Mouse (Mus musculus): Measurements from ENCODE around the gene Zbtb44. TPM values are rescaled to one million over a fixed set of nuclear protein-coding genes. Genes with fewer than 3 reads are reported as not detected.
A peak's percentile ranks its signal among the peaks of the same experiment; 100 is the strongest.

Gene Zbtb44
- polyA plus RNA-seq (2014; fragmentation: Nextera tagmentation; extraction: Ambion mirVana), result 4.5 and 5.7 TPM in 2 replicates

- ATAC-seq (ENCODE audit: low FRiP score), result peak; percentile 90
- H3K36me3 ChIP-seq (ENCODE audit: control insufficient read depth, insufficient read depth, low read length), result no peaks in the 10 kb centered on the region
- H3K4me3 ChIP-seq (ENCODE audit: low read depth, low read length), result peak within 1 kb of the TSS; percentile 87
- peak within 1 kb of the TSS; percentile 76 for H3K4me2 ChIP-seq
- DNase-seq (ENCODE audit: low spot score, missing footprints), result peak; percentile 97
- no peaks in the 10 kb centered on the region for H3K9me3 ChIP-seq (ENCODE audit: control insufficient read depth, low read length)
- WGBS, result 0% methylated on average over 64 of the region's 79 CpGs
- H3K4me1 ChIP-seq (ENCODE audit: control insufficient read depth, insufficient read depth, low read length), result peaks cover 8% of the 10 kb centered on the region; the same call in 1 of the 2 replicates
- H3K9ac ChIP-seq (ENCODE audit: low read length), result peak within 1 kb of the TSS; percentile 95
- no peaks in the 10 kb centered on the region for H3K27me3 ChIP-seq (ENCODE audit: control insufficient read depth, insufficient read depth, low read length)
- peak within 1 kb of the TSS; percentile 97 for H3K27ac ChIP-seq (ENCODE audit: low read depth, low read length)
Measured at GRCm38 (mm10) chr9:31030532-31031413, at the start of gene Zbtb44. TSS of gene Zbtb44 (plus strand) at chr9:31030644.

- no peak overlapping the region for H3K9ac ChIP-seq (ENCODE audit: low read length)
- no peaks in the 10 kb centered on the region for H3K27me3 ChIP-seq (ENCODE audit: control insufficient read depth, insufficient read depth, low read length)
- H3K4me3 ChIP-seq (ENCODE audit: low read depth, low read length), result no peak overlapping the region
- no peak overlapping the region for H3K27ac ChIP-seq (ENCODE audit: low read depth, low read length)
- H3K36me3 ChIP-seq (ENCODE audit: control insufficient read depth, insufficient read depth, low read length), result no peaks in the 10 kb centered on the region
- no peaks in the 10 kb centered on the region for H3K9me3 ChIP-seq (ENCODE audit: control insufficient read depth, low read length)
- DNase-seq (ENCODE audit: low spot score, missing footprints), result no peak
- H3K4me2 ChIP-seq, result no peak overlapping the region
- no peaks in the 10 kb centered on the region for H3K4me1 ChIP-seq (ENCODE audit: control insufficient read depth, insufficient read depth, low read length)
- ATAC-seq (ENCODE audit: low FRiP score), result no peak
- WGBS, result 83% methylated on average over 6 of the region's 6 CpGs
Measured at GRCm38 (mm10) chr9:30985782-30986181, 44.7 kb upstream of the Zbtb44 start.

DNA sequence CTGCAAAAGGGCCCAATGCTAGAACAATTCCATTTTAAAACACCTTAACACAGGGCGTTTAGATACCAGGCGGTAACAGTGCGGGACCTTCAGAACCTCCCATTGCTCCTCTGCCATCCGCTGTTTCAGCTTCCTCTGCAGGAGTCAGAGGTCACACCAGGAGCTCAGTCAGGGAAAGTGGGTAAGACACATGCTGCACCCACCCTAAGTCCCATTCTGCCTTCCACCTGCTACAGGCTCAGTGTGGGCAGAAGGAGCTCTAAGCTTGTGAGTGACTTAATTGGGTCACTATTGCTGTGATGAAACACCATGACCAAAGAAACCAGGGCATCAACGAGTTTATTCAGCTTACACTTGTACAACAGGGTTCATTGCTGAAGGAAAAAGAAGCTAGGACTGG lies 37.3 kb upstream of the Zbtb44 start:
- Histone ChIP-seq H3K27ac (ENCODE audit: low read depth, low read length) (no peak overlapping the region), H3K4me1 (ENCODE audit: control insufficient read depth, insufficient read depth, low read length) (no peaks in the 10 kb centered on the region), H3K4me2 (no peak overlapping the region), H3K36me3 (ENCODE audit: control insufficient read depth, insufficient read depth, low read length) (no peaks in the 10 kb centered on the region), H3K4me3 (ENCODE audit: low read depth, low read length) (no peak overlapping the region), H3K27me3 (ENCODE audit: control insufficient read depth, insufficient read depth, low read length) (no peaks in the 10 kb centered on the region), H3K9me3 (ENCODE audit: control insufficient read depth, low read length) (no peaks in the 10 kb centered on the region), H3K9ac (ENCODE audit: low read length) (no peak overlapping the region)
- DNase-seq (ENCODE audit: low spot score, missing footprints) (no peak), ATAC-seq (ENCODE audit: low FRiP score) (no peak)
- 83% methylated on average over 5 of the region's 5 CpGs for WGBS

DNA sequence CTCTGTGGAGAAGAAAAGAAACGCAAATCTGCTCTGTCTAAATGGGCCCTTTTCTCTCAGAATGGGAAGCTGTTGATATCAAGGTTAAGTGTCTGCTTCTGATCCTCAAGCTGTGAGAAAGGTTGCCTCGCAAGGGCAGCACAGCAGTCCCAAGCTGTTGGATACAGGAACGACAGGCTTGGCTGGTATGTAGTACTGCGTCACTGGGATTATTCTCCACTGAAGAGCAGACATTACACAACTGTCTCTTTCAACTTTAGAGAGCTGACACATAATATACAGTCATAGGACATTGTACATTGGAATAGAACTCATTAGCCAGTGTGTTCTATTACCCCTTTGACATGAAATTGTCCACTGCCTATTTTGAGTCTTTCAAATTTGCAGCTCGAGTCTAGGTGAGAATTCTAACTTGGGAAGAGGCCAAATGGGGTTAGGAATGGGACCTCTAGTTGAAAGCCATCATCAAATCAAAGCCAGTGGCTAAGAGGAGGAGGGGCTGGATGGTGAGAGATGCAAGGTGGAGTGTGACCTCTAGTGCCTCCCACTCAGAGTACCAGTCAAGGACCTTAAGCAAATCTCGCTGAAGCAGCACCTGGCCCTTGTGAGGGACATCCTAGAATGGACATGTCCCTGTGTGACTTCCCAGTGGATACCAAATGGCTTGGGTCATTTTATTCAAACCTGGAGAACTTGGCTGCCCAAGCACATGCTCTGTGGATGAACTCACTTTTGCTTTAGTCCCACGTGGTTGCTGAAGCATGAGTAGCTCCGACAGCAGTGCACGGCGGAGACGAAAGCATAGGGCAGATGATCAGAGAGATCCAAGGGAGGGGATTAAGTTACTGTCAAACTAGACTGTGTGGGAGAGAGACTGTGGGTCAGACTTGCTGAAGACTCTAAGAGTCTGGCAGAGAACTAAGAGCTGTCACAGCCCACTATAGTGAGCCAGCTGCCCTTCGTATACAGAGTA lies 33.6 kb upstream of the Zbtb44 start:
- Histone ChIP-seq H3K4me2 (no peak overlapping the region), H3K9me3 (ENCODE audit: control insufficient read depth, low read length) (no peaks in the 10 kb centered on the region), H3K9ac (ENCODE audit: low read length) (no peak overlapping the region), H3K27me3 (ENCODE audit: control insufficient read depth, insufficient read depth, low read length) (no peaks in the 10 kb centered on the region), H3K27ac (ENCODE audit: low read depth, low read length) (no peak overlapping the region), H3K4me3 (ENCODE audit: low read depth, low read length) (no peak overlapping the region), H3K36me3 (ENCODE audit: control insufficient read depth, insufficient read depth, low read length) (no peaks in the 10 kb centered on the region), H3K4me1 (ENCODE audit: control insufficient read depth, insufficient read depth, low read length) (no peaks in the 10 kb centered on the region)
- WGBS, result 83% methylated on average over 12 of the region's 12 CpGs
- no peak for ATAC-seq (ENCODE audit: low FRiP score)
- DNase-seq (ENCODE audit: low spot score, missing footprints), result no peak

DNA sequence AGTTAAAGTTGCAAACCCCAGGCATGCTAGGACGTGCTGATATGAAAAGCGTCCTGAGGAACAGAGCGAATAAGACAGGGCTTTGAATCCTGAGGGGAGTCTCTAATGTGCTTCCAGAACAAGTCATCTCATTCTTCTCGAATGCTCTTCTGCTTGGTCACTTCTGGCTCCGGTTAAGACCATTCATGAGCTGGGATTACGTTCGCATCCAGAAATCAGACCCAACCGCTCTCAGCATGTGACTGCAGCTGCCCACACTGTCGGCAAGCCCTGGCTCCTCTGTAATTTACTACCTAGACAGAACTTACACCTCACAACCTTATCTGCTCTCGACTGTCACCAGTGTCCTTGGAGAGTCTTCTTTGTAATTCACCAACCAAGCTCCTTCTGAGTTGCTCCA lies 29.8 kb upstream of the Zbtb44 start:
- Histone ChIP-seq H3K27ac (ENCODE audit: low read depth, low read length) (no peak overlapping the region), H3K4me2 (no peak overlapping the region), H3K9ac (ENCODE audit: low read length) (no peak overlapping the region), H3K27me3 (ENCODE audit: control insufficient read depth, insufficient read depth, low read length) (no peaks in the 10 kb centered on the region), H3K4me3 (ENCODE audit: low read depth, low read length) (no peak overlapping the region), H3K4me1 (ENCODE audit: control insufficient read depth, insufficient read depth, low read length) (no peaks in the 10 kb centered on the region), H3K36me3 (ENCODE audit: control insufficient read depth, insufficient read depth, low read length) (no peaks in the 10 kb centered on the region), H3K9me3 (ENCODE audit: control insufficient read depth, low read length) (no peaks in the 10 kb centered on the region)
- WGBS, result 79% methylated on average over 10 of the region's 10 CpGs
- DNase-seq (ENCODE audit: low spot score, missing footprints), result no peak
- no peak for ATAC-seq (ENCODE audit: low FRiP score)

- ATAC-seq (ENCODE audit: low FRiP score) (no peak), DNase-seq (ENCODE audit: low spot score, missing footprints) (no peak)
- Histone ChIP-seq H3K4me3 (ENCODE audit: low read depth, low read length) (no peak overlapping the region), H3K9me3 (ENCODE audit: control insufficient read depth, low read length) (no peaks in the 10 kb centered on the region), H3K27ac (ENCODE audit: low read depth, low read length) (no peak overlapping the region), H3K4me2 (no peak overlapping the region), H3K27me3 (ENCODE audit: control insufficient read depth, insufficient read depth, low read length) (no peaks in the 10 kb centered on the region), H3K36me3 (ENCODE audit: control insufficient read depth, insufficient read depth, low read length) (no peaks in the 10 kb centered on the region), H3K4me1 (ENCODE audit: control insufficient read depth, insufficient read depth, low read length) (no peaks in the 10 kb centered on the region), H3K9ac (ENCODE audit: low read length) (no peak overlapping the region)
- WGBS, result 85% methylated on average over 4 of the region's 4 CpGs
Measured at GRCm38 (mm10) chr9:31002528-31002927, 27.9 kb upstream of the Zbtb44 start.

GRCm38 (mm10) chr9:31009334-31009733 lies 21.1 kb upstream of the Zbtb44 start:
- H3K27me3 ChIP-seq (ENCODE audit: control insufficient read depth, insufficient read depth, low read length), result no peaks in the 10 kb centered on the region
- H3K4me2 ChIP-seq, result no peak overlapping the region
- no peaks in the 10 kb centered on the region for H3K36me3 ChIP-seq (ENCODE audit: control insufficient read depth, insufficient read depth, low read length)
- no peak overlapping the region for H3K27ac ChIP-seq (ENCODE audit: low read depth, low read length)
- ATAC-seq (ENCODE audit: low FRiP score), result no peak
- H3K4me1 ChIP-seq (ENCODE audit: control insufficient read depth, insufficient read depth, low read length), result no peaks in the 10 kb centered on the region
- DNase-seq (ENCODE audit: low spot score, missing footprints), result no peak
- WGBS, result 91% methylated on average over 2 of the region's 2 CpGs
- H3K9me3 ChIP-seq (ENCODE audit: control insufficient read depth, low read length), result no peaks in the 10 kb centered on the region
- H3K9ac ChIP-seq (ENCODE audit: low read length), result no peak overlapping the region
- no peak overlapping the region for H3K4me3 ChIP-seq (ENCODE audit: low read depth, low read length)

DNA sequence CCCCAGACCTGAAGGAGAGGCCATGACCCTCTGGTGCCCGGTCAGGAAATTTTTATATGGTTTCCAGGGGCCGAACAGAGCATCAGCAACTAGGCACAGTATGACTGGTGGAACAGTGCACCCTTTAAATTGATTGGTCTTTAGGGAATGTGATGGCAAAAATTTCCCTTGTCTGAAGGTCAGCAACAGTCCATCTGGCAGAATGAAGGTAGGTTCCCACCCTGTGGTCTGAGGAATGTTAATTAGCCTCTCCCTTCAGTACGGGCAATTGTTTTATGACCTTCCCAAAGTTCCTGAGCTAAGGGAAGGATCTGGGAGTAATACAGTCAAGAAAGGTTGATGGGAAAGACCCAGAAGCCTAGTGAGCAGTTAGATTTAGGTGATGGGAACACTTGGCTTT lies 20.4 kb upstream of the Zbtb44 start:
- WGBS, result 89% methylated on average over 3 of the region's 3 CpGs
- Histone ChIP-seq H3K27me3 (ENCODE audit: control insufficient read depth, insufficient read depth, low read length) (no peaks in the 10 kb centered on the region), H3K9me3 (ENCODE audit: control insufficient read depth, low read length) (no peaks in the 10 kb centered on the region), H3K4me1 (ENCODE audit: control insufficient read depth, insufficient read depth, low read length) (no peaks in the 10 kb centered on the region), H3K4me2 (no peak overlapping the region), H3K9ac (ENCODE audit: low read length) (no peak overlapping the region), H3K27ac (ENCODE audit: low read depth, low read length) (no peak overlapping the region), H3K36me3 (ENCODE audit: control insufficient read depth, insufficient read depth, low read length) (no peaks in the 10 kb centered on the region), H3K4me3 (ENCODE audit: low read depth, low read length) (no peak overlapping the region)
- DNase-seq (ENCODE audit: low spot score, missing footprints), result no peak
- ATAC-seq (ENCODE audit: low FRiP score), result no peak

DNA sequence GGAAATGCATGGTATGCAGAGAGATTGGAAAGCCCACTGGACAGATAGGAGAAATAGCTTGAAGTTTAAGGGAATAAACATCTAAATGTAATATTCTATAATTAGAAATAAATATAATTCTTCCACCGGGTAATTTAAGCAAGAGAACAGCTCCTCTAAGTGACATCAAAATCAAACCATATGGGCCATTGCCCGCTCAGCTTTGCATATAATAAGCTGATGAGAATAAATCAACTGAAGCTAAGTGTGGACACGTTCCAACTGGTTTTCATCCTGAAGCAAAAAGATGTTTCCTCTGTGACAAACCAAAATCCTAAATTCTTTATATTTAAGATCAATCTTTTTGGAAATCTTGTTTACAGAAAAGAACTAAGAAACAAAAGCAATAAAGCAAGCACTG lies 19.7 kb upstream of the Zbtb44 start:
- Histone ChIP-seq H3K4me2 (no peak overlapping the region), H3K4me1 (ENCODE audit: control insufficient read depth, insufficient read depth, low read length) (no peaks in the 10 kb centered on the region), H3K9ac (ENCODE audit: low read length) (no peak overlapping the region), H3K9me3 (ENCODE audit: control insufficient read depth, low read length) (no peaks in the 10 kb centered on the region), H3K27ac (ENCODE audit: low read depth, low read length) (no peak overlapping the region), H3K27me3 (ENCODE audit: control insufficient read depth, insufficient read depth, low read length) (no peaks in the 10 kb centered on the region), H3K36me3 (ENCODE audit: control insufficient read depth, insufficient read depth, low read length) (no peaks in the 10 kb centered on the region), H3K4me3 (ENCODE audit: low read depth, low read length) (no peak overlapping the region)
- no peak for ATAC-seq (ENCODE audit: low FRiP score)
- DNase-seq (ENCODE audit: low spot score, missing footprints), result no peak
- 86% methylated on average over 3 of the region's 3 CpGs for WGBS
